Mouse (Mus musculus): ENCODE data around the gene Cnga3. TPM values are rescaled to one million over a fixed set of nuclear protein-coding genes. Genes with fewer than 3 reads are reported as not detected.

Gene Cnga3
- total RNA-seq, 2 experiments from 2014 or later: 0.32 to 0.46 TPM

Other genes starting within 250 kb of the Cnga3 start
- gene Vwa3b, start 187.8 kb upstream of the Cnga3 start, total RNA-seq (2021): 10 to 100 TPM; 57.5 to 64.5 TPM
- gene Inpp4a, start 85.4 kb downstream of the Cnga3 start, total RNA-seq (2021): 10 to 100 TPM; 16.3 to 21.5 TPM
- 10 to 100 TPM; 92.0 to 95.3 TPM for gene Coa5, start 215.7 kb downstream of the Cnga3 start, total RNA-seq (2021)
- gene Unc50, start 215.7 kb downstream of the Cnga3 start, total RNA-seq (2021): 10 to 100 TPM; 12.1 to 12.5 TPM

Data from gastrocnemius, postnatal 36 days (tissue).